Mouse (Mus musculus) right cerebral cortex, postnatal 4 days (tissue): ENCODE results near the gene Ank3.

Experiments
- DNase-seq: peaks from one replicate; pipeline ENCODE4 v3.0.0-alpha.2; 2022

The Ank3 gene

DNA sequence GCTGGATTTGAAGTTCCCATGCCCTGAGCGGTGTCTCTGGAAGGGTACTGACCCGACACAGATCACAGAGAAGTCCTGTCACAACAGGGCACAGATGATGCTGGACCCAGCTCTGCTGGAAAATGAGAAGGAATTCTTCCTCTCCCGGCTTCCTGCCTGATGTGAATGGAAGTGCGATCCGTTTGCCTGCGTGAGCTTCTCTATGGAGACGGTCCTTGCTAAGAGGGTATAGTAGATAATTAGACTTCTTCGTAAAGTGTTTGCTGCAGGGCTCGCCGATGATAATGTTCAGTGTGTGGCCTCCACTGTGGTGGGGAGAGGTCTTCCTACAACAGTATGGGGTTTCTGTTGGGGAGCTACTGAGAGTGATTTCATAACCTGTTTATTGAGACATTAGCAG is 388.8 kb downstream of the Ank3 start:
- DNase-seq: no peak

- DNase-seq: no peak
These were observed 392.0 kb downstream of the Ank3 start for GRCm38 (mm10) chr10:69790606-69791005.

- DNase-seq: no peak
These were observed 393.4 kb downstream of the Ank3 start for GRCm38 (mm10) chr10:69791951-69792350.

- DNase-seq: no peak
These were observed 393.8 kb downstream of the Ank3 start for GRCm38 (mm10) chr10:69792400-69792799.

DNA sequence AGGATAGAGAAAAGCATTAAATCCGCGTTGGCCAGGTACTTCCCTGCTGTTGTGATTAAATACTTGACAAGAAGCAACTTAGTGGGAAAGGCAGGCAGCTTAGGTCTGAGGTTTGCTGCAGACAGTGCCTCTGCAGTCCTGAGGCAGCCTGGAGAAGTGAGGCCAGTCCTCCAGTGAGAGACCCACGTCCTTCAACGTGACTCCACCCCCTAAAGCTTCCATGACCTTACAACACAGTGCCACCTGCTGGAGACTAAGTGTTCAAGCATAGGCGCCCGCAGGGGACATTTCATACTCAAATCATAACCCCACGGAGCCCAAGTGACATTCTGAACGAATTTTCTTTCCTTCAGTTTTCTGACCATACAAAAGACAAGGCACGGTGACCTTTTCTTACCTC is 394.5 kb downstream of the Ank3 start:
- peak; percentile 35 for DNase-seq

DNA sequence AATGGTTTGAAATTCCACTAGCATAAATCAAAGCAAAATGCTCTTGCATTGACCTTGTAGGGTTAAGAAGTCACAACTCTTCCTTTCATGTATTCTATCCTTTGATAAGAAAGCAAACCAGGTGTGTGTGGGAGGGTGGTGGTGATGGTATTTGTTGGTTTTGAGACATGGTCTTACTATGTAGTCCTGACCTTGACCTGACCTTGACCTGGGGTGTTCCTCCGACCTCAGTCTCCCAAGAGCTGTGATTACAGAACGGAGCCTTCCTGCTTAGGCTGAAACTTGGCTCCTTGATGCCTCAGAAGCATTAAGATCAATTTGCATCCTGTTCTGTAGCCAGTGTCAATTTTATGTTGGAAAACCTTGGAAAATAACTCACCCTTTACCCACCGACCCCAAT is 397.1 kb downstream of the Ank3 start:
- DNase-seq: no peak

DNA sequence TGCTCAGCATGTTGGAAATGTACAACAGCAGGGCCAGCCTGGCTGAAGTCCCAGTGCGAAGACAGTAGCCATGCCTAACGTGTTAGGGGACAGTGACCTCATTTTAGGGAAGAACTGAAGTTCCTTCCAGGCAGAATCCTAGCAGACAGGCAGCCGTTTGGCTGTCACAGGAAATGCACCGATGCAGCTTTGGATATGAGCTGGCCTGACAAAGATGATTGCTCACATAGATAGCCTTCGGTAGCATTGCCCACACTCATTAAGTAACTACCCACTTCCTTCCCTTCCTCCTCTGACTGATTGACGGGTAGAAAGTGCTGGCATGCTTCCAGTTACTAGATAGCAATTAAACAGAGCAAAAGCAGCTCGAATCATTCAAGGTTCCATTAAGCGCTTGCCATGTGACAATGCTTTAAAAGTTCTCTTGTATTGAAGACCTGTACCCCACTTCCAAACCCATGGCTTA is 397.9 kb downstream of the Ank3 start:
- DNase-seq: no peak

DNA sequence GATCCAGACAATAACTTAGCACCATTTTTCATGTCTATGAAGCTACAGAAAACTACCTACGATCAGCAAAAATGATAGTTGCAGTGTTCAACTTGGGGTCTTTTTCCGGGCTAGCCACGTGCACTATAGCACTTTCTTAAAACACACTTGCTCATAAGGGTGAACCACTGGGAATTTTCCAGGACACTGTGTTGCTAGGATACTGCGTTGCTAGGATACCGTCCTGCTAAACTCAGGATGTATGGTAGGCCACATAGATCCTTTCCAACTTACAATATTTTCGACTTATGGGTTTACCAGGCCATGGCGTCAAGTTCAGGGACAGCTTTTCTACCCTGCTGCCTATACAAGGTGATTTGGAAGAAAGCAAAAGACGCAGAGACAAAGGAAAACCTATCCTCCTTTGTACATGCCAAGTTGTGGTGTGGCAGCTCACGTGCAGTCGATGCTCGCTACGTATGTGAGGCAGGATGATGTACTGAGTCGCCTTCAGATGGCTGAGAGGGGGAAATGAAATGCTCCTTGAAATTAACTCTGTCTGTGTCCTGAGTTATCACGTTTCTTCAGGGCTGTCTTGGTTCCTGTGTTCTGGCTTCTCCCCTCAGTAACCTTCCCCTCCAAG is 404.7 kb downstream of the Ank3 start:
- peak; percentile 50 for DNase-seq

DNA sequence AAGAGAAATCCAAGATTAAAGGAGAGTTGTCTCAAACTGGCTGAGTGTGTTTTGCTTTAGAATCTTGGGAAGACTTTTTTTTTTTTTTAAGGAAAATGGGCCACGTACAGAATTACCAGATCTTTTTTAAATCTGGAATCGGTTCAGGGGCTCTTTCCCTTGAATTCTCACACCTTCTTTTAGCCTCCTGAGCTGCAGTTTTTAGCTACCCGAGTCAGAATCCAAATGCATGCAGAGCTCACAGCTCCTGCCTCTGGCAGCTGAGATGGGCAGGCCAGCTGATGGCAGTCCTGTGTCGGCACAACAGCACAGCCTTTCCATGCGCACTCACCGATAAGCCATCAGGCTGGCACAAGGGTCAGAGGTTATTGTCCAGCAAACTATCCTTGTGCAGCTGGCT is 406.0 kb downstream of the Ank3 start:
- DNase-seq: no peak

- DNase-seq: no peak
These were observed 412.2 kb downstream of the Ank3 start for GRCm38 (mm10) chr10:69810785-69811184.

DNA sequence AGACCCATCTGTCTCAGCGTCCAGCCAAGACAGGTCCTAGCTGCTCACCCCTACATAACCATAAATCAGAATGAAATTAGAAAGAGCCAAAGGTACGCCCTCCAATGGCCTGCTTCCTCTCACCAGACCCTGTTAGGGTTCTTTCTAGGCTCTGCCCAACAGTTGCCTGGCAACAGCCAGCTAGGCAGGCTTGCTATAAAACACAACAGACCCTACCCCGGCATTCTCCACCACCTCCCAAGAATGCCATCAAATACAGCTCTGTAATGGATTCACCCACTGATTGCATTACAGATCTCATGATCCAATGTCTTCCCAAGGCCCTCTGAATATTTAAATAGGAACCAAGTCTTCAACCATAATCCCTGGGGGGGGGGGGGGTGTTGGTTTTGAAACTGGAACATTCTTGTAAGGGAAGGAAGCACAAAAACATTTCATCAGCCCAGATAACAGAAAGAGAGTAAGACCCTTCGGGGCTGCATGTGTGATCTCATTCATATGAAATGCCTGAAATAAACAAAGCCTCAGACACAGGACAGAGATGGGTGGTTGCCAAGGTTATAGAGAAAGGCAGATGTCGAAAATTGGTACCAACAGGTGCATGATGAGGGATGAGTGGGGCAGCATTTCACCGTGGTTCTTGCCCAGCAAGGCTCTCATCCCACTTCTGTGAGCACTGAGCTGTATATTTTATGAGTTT is 415.4 kb downstream of the Ank3 start:
- DNase-seq: no peak

- DNase-seq: no peak
These were observed 422.7 kb downstream of the Ank3 start for GRCm38 (mm10) chr10:69821245-69821644.

DNA sequence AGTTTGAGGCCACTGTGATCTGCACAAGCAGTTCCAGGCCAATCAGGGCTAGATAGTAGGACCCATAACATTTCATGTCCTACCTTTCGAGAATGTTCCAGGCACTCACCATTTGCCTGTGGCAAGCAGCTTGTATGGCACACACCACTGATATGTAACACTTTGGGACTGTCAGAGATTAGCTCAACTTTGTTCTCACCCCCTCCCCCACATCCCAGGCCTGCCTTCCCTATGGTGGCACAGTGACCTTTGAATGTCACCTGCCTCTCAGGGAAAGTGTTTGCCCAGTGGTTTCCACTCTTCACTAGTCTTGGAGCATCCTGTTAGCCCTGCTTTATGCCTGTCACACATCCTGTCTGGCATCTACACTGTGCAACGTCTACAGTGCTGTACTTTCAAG is 430.2 kb downstream of the Ank3 start:
- no peak for DNase-seq

DNA sequence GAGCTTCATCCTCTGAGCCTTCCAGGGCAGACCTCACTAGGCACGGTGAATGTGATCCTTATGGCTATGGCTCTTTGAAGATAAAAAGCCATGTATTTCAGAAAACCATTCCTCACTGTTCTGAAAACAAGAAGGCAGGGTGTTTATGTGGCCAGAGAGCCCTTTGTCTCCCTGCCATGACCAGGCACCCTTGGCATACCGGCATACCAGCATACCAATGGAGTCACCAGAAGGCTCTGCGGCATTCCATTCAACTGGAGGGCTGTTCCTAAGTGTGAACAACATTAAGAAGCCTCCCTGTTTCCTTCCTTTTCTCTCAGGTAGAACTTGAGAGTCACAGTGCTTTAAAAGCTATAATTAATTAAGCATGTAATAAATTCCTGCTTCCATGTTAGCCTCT is 430.7 kb downstream of the Ank3 start:
- DNase-seq: no peak

DNA sequence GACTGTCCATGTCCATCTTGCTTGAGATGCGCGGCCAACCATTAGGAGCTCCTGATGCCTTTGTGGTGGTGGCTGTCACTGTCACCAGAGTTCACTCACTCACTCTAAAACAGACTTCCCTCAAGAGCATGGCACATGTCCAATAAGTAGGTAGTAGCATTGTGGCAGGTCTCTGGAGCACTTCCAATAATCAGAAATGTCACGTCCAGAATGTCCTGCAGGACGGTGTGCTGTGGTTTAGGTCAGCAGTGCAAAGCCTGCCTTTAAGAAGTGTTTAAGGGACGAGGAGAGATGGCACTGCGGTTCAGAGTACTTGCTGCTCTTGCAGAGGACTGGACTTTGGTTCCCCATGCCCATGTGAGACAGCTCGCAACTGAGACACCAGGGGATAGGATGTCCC is 433.0 kb downstream of the Ank3 start:
- DNase-seq: no peak

GRCm38 (mm10) chr10:69832241-69832640 is 433.7 kb downstream of the Ank3 start:
- DNase-seq: no peak

- DNase-seq: no peak
These were observed 434.2 kb downstream of the Ank3 start for GRCm38 (mm10) chr10:69832822-69833221.

DNA sequence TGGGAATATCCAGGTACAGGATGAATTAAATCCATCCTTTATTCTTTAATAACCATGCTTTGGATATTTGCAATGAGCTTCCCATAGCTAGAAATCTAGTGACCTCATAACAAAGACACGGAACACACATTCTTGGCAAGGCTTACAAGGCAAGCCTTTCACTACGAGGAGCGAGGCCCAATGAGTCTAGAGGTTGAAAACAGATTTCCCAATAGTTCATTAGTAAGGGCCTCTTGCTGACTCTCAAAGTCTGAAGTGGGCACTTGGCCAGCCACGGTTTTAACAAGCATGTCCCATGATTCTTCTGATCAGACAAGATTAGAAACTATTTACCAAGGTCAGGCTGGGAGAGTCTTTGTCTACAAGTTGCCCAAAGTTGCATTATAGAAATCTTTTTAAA is 436.1 kb downstream of the Ank3 start:
- DNase-seq: no peak

- DNase-seq: no peak
These were observed 447.2 kb downstream of the Ank3 start for GRCm38 (mm10) chr10:69845749-69846148.

- DNase-seq: no peak
These were observed 454.0 kb downstream of the Ank3 start for GRCm38 (mm10) chr10:69852366-69853091.

DNA sequence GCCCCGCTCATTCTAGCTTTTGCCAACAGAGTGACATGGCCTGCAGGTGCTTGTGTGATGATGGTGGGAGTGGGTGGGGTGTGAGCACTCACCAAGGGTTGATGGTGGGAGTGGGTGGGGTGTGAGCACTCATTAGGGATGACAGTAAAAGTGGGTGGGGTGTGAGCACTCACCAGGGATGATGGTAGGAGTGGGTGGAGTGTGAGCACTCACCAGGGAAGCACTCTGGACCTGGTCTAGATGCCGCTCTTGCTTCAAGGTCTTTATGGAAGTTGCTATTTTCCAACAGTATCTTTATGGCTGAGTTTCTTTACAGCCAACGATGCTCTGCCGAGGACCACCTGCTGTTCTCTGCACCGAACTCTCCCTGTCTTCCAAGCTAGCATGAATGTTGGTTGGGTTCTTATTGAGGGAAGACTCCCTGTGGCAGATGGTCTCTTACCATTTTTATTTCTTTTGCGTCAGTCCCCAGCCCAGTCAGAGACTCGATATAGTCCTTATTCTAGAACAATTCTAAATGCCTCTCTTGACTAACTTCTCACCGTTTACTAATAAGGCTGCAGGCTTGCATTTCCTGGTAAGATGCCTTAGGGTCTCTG is 456.1 kb downstream of the Ank3 start:
- no peak for DNase-seq

GRCm38 (mm10) chr10:69858011-69858410 is 459.4 kb downstream of the Ank3 start:
- no peak for DNase-seq

DNA sequence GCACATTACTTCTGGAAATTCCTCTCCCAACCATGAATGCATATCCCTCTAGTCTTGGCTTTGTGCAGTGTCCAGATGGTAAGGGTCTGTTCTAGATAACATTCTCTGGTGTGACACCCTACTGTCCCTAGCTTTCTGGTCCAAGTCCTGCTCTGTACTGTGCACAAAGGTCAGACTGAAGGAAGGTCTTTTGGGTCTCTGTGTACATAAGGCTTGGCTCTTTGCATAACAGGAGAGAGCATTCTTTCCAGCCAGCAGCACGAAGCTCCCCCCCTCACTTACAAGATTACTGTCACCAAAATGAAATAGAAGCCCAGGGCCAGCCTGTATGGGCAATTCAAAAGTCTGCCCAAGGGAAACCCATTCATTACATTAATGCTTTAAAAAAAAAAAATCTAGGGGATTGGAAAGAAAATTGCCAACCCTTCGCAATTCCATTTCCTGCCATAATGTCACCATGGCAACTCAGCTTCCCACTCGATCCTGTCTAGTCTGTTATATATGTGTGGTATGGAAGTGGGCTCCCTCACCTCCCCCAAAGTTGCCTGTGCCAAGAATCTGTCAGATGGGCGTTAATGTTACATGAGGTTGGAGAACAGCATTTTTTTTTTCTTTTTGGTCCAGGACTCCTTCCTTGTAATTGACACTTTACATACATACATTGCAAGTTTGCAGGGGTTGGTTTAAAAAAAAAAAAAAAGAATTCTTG is 460.5 kb downstream of the Ank3 start:
- peak; percentile 27 for DNase-seq
